Mouse (Mus musculus) forebrain, embryonic 11.5 days (tissue): ENCODE measurements around the gene Gm7247. TPM values are rescaled to one million over a fixed set of nuclear protein-coding genes. Genes with fewer than 3 reads are reported as not detected.
"Not testable (repeated sequence)": the region's sequence is repeated elsewhere in the genome, so short reads cannot be mapped to it uniquely, and the experiment has no call there.

Source experiments
- ATAC-seq: fragments of 200-750 bp; cut with Nextera tagmentation; replicated peaks from 2 replicates; pipeline ENCODE4 v1.8.0; 2017; ENCODE audit warnings: moderate TSS enrichment; ENCODE audit not compliant: low FRiP score
- DNase-seq: peaks from one replicate; pipeline ENCODE4 v3.0.0-alpha.2; 2017; ENCODE audit warnings: low spot score
- H3K27ac ChIP-seq: fragments of 300-500 bp; sonication (generic); 2 replicates; pipeline ENCODE4 v1.5.1; 2014; ENCODE audit warnings: low read depth, low read length
- H3K27me3 ChIP-seq: fragments of 300-500 bp; sonication (generic); 2 replicates; pipeline ENCODE4 v1.6.1; 2014; ENCODE audit warnings: mild to moderate bottlenecking, low read length, mixed read lengths; ENCODE audit not compliant: control insufficient read depth, insufficient read depth
- H3K36me3 ChIP-seq: fragments of 300-500 bp; sonication (generic); 2 replicates; pipeline ENCODE4 v1.6.1; 2014; ENCODE audit warnings: mild to moderate bottlenecking, low read length, moderate library complexity, mixed read lengths; ENCODE audit not compliant: control insufficient read depth, insufficient read depth
- H3K4me1 ChIP-seq: fragments of 300-500 bp; sonication (generic); replicated peaks from 2 replicates; pipeline ENCODE4 v1.6.1; 2014; ENCODE audit warnings: low read length, mixed read lengths; ENCODE audit not compliant: control insufficient read depth, insufficient read depth
- H3K4me2 ChIP-seq: fragments of 300-500 bp; sonication (generic); 2 replicates; pipeline ENCODE4 v1.6.1; 2014; ENCODE audit warnings: low read depth, mild to moderate bottlenecking, low read length, moderate library complexity, mixed read lengths; ENCODE audit not compliant: severe bottlenecking
- H3K4me3 ChIP-seq: fragments of 300-500 bp; sonication (generic); 2 replicates; pipeline ENCODE4 v1.5.1; 2014; ENCODE audit warnings: low read depth, low read length
- H3K9ac ChIP-seq: fragments of 300-500 bp; sonication (generic); 2 replicates; pipeline ENCODE4 v1.6.1; 2014; ENCODE audit warnings: low read length
- H3K9me3 ChIP-seq: fragments of 300-500 bp; sonication (generic); 2 replicates; pipeline ENCODE4 v1.6.1; 2016; ENCODE audit warnings: low read length, mixed read lengths; ENCODE audit not compliant: control insufficient read depth
- WGBS: fragments of 180-500 bp; shearing (Covaris S2); extraction: QIAGEN DNeasy Blood & Tissue Kit; methylation state at CpG from one replicate; pipeline ENCODE4 v1.1.7; 2014; 5-methylcytosine and 5-hydroxymethylcytosine counted together
- polyA plus RNA-seq: library from polyadenylated mRNA; unstranded; fragments of >200 nt; fragmentation: Nextera tagmentation; extraction: Ambion mirVana; gene quantifications from 2 replicates; pipeline ENCODE4 v1.2.1, GENCODE M21; 2014

The Gm7247 gene
- polyA plus RNA-seq, 1 experiment from 2014 or later, result not detected

DNA sequence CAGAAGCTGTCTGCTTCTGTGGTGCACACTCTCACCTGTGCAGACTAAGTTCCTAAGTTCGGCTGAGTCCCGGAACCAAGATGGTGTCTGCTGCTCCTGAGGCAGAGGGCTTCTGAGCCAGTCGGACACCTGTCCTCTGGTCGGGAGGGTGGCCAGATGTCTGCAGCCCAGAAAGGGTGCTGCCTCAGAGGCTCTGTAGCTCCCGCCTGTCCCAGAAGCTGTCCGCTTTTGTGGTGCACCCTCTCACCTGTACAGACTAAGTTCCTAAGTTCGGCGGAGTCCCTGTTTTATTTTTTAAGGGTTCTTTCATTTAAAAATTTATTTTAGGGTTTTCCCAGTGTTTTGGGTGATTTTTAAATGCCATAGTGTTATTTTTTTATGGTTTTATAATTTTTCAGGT, 145.9 kb downstream of the Gm7247 start:
- Histone ChIP-seq H3K4me3 (no peak overlapping the region), H3K4me2 (no peak overlapping the region), H3K27ac (no peak overlapping the region), H3K4me1 (no peaks in the 10 kb centered on the region), H3K9me3 (no peaks in the 10 kb centered on the region), H3K27me3 (no peaks in the 10 kb centered on the region), H3K36me3 (no peaks in the 10 kb centered on the region), H3K9ac (no peak overlapping the region)
- 94% methylated on average over 8 of the region's 8 CpGs for WGBS
- ATAC-seq, result no peak
- no peak for DNase-seq

- Histone ChIP-seq H3K36me3 (no peaks in the 10 kb centered on the region), H3K9ac (no peak within 1 kb of the TSS), H3K4me3 (no peak within 1 kb of the TSS), H3K27me3 (no peaks in the 10 kb centered on the region), H3K4me2 (no peak within 1 kb of the TSS), H3K4me1 (no peaks in the 10 kb centered on the region), H3K27ac (no peak within 1 kb of the TSS), H3K9me3 (no peaks in the 10 kb centered on the region)
- DNase-seq (no peak), ATAC-seq (no peak)
- WGBS, result 92% methylated on average over 4 of the region's 4 CpGs
Observed at GRCm38 (mm10) chr14:51552490-51552889, 190.9 kb downstream of the Gm7247 start, which contains the start of gene Gm5622. Gene Gm5622 (plus strand): TSS chr14:51552790.

GRCm38 (mm10) chr14:51573963-51574362, 212.4 kb downstream of the Gm7247 start, which contains the start of gene Gm17175:
Gene Gm17175 (minus strand): TSS chr14:51574063.
- ATAC-seq, DNase-seq: not testable (repeated sequence)
- 85% methylated on average over 2 of the region's 2 CpGs for WGBS

GRCm38 (mm10) chr14:51592039-51592438, 230.5 kb downstream of the Gm7247 start, which contains the start of gene Gm17174:
Gene Gm17174 (minus strand): TSS chr14:51592139.
- not testable (repeated sequence) for H3K4me1 ChIP-seq, H3K36me3 ChIP-seq, H3K9ac ChIP-seq, ATAC-seq, H3K4me3 ChIP-seq, H3K9me3 ChIP-seq, DNase-seq, H3K4me2 ChIP-seq, H3K27ac ChIP-seq, H3K27me3 ChIP-seq
- 87% methylated on average over 4 of the region's 4 CpGs for WGBS

More at GRCm38 (mm10) chr14:51573963-51574362, 212.4 kb downstream of the Gm7247 start, which contains the start of gene Gm17175:
- not testable (repeated sequence) for H3K4me2 ChIP-seq, H3K9me3 ChIP-seq, H3K27ac ChIP-seq, H3K4me3 ChIP-seq, H3K4me1 ChIP-seq, H3K36me3 ChIP-seq, H3K27me3 ChIP-seq, H3K9ac ChIP-seq

DNA sequence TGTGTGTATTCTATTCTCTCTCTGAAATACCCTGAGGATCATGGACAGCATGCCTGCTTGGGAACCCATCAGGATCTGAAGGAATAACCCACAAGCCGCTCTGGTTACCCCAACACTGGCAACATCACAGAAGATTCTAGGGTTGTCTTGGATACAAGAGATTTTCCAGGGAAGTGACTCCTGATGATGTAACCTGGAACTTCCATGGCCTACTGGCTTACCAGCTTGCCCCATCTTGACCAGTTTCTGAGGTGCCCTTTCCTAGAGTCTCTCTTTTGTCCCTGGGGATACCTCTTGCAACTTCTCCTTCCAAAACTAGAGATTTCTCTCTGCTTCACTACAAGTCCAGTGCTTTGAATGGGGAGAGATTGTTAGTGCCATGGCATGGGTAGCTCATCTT, 249.7 kb downstream of the Gm7247 start, which contains the start of gene Gm17078:
Gene Gm17078, minus strand, starts transcription at position 101 of the 400 bp plus-strand sequence.
- Histone ChIP-seq H3K4me1 (no peaks in the 10 kb centered on the region), H3K27ac (no peak within 1 kb of the TSS), H3K36me3 (no peaks in the 10 kb centered on the region), H3K9ac (no peak within 1 kb of the TSS), H3K4me3 (no peak within 1 kb of the TSS), H3K27me3 (no peaks in the 10 kb centered on the region), H3K9me3 (no peaks in the 10 kb centered on the region), H3K4me2 (no peak within 1 kb of the TSS)
- DNase-seq (no peak), ATAC-seq (no peak)
- 95% methylated on average over 1 of the region's 1 CpGs for WGBS

Other genes with a start within 250 kb of the Gm7247 start
- gene Eddm3b, start 247.3 kb upstream of the Gm7247 start, polyA plus RNA-seq, result 0.19 TPM in 1 of 2 replicates, not detected in the other
- not detected in 2 replicates for gene Rnase6, start 237.8 kb upstream of the Gm7247 start, polyA plus RNA-seq
- gene Rnase1, start 215.0 kb upstream of the Gm7247 start, polyA plus RNA-seq, result not detected in 2 replicates
- gene Rnase2b, start 199.5 kb upstream of the Gm7247 start, polyA plus RNA-seq, result not detected in 2 replicates
- not detected in 2 replicates for gene Ang2, start 162.6 kb upstream of the Gm7247 start, polyA plus RNA-seq
- not detected in 2 replicates for gene Ear14, start 158.4 kb upstream of the Gm7247 start, polyA plus RNA-seq
- gene Rnase2a, start 105.6 kb upstream of the Gm7247 start, polyA plus RNA-seq, result not detected in 2 replicates
- not detected in 2 replicates for gene Vmn2r88, start 49.1 kb downstream of the Gm7247 start, polyA plus RNA-seq
- gene Vmn2r89, start 90.1 kb downstream of the Gm7247 start, polyA plus RNA-seq, result not detected in 2 replicates
- gene Gm5622, start 191.0 kb downstream of the Gm7247 start, polyA plus RNA-seq, result not detected in 2 replicates
- not detected in 2 replicates for gene Gm17175, start 212.3 kb downstream of the Gm7247 start, polyA plus RNA-seq
- gene Gm17174, start 230.4 kb downstream of the Gm7247 start, polyA plus RNA-seq, result not detected in 2 replicates
- gene Gm17078, start 249.6 kb downstream of the Gm7247 start, polyA plus RNA-seq, result not detected in 2 replicates